Mouse (Mus musculus) G1E (cell line): ENCODE results near the gene Camsap1. TPM values are rescaled to one million over a fixed set of nuclear protein-coding genes. Genes with fewer than 3 reads are reported as not detected.

Experiments used
- ATAC-seq: 2 replicates; pipeline ENCODE4 v1.8.0; 2016; ENCODE audit warnings: mild to moderate bottlenecking; ENCODE audit not compliant: insufficient number of reproducible peaks, poor library complexity, low FRiP score, severe bottlenecking; ENCODE audit errors: extremely low read depth
- DNase-seq: peaks from one replicate; pipeline ENCODE4 v3.0.0; 2012; ENCODE audit warnings: low spot score
- H3K27me3 ChIP-seq: 2 replicates; pipeline ENCODE4 v1.6.1; 2012; ENCODE audit warnings: mild to moderate bottlenecking, low read length, inconsistent platforms; ENCODE audit not compliant: insufficient read depth
- H3K36me3 ChIP-seq: replicated peaks from 2 replicates; pipeline ENCODE3; 2012; ENCODE audit warnings: mild to moderate bottlenecking, inconsistent platforms
- H3K4me1 ChIP-seq: 2 replicates; pipeline ENCODE4 v1.6.1; 2012; ENCODE audit warnings: low read depth, low read length, inconsistent platforms, mixed read lengths; ENCODE audit not compliant: insufficient read depth
- H3K4me3 ChIP-seq: 2 replicates; pipeline ENCODE4 v1.5.1; 2012; ENCODE audit warnings: low read depth, mild to moderate bottlenecking, inconsistent platforms, low read length, moderate library complexity, mixed read lengths
- H3K9me3 ChIP-seq: replicated peaks from 2 replicates; pipeline ENCODE4 v1.6.1; 2012; ENCODE audit warnings: inconsistent platforms
- CTCF ChIP-seq: IDR thresholded peaks from 2 replicates; pipeline ENCODE4 v1.5.1; 2012; ENCODE audit warnings: low read depth, low read length, inconsistent platforms, mixed read lengths
- GATA1 ChIP-seq: IDR thresholded peaks from 2 replicates; pipeline ENCODE4 v1.6.1; 2012; ENCODE audit warnings: borderline replicate concordance, low read length, inconsistent platforms, mixed read lengths
- GATA2 ChIP-seq: IDR thresholded peaks from 2 replicates; pipeline ENCODE4 v1.6.1; 2012; ENCODE audit warnings: low read depth, low read length, inconsistent platforms, borderline replicate concordance
- POLR2AphosphoS5 ChIP-seq: IDR thresholded peaks from 2 replicates; pipeline ENCODE4 v1.6.1; 2012; ENCODE audit warnings: low read depth, low read length, inconsistent platforms; ENCODE audit not compliant: insufficient replicate concordance
- TAL1 ChIP-seq: conservative IDR thresholded peaks from 2 replicates; pipeline ENCODE4 v1.6.1; 2012; ENCODE audit warnings: low read depth, low read length, inconsistent platforms, mixed read lengths
- polyA plus RNA-seq: library from polyadenylated mRNA; stranded (reverse); fragments of >175 nt; gene quantifications from 2 replicates; pipeline ENCODE4 v1.2.3, GENCODE M21; 2012
- total RNA-seq, 2 experiments: library from RNA; stranded (forward) in 1 of 2; stranded (reverse) in 1 of 2; fragments of 200-1000 nt in 1 of 2; fragments of >200 nt in 1 of 2; fragmentation: Nextera tagmentation in 1 of 2; gene quantifications; 2 replicates each; pipeline ENCODE4 v1.2.3; 2014 to 2017

Gene Camsap1
- total and polyA plus RNA-seq, 3 experiments: 4.8 to 21.6 (median 12.9) TPM

GRCm38 (mm10) chr2:25892440-25892839, 90.6 kb downstream of the Camsap1 start:
- 0 out of 2 replicates have a peak, but pooled peaks cover 3% of the 10 kb centered on the region for H3K4me1 ChIP-seq
- ATAC-seq (no peak), DNase-seq (no peak)
- H3K27me3 ChIP-seq: peaks cover 26% of the 10 kb centered on the region
- H3K36me3 ChIP-seq: no peaks in the 10 kb centered on the region
- H3K4me3 ChIP-seq: no peak overlapping the region
- TF ChIP-seq TAL1 (no peak), GATA2 (no peak), GATA1 (no peak), CTCF (no peak), POLR2AphosphoS5 (no peak)
- H3K9me3 ChIP-seq: no peaks in the 10 kb centered on the region

- Histone ChIP-seq H3K9me3 (no peaks in the 10 kb centered on the region), H3K4me3 (no peak overlapping the region), H3K4me1 (peaks cover 8% of the 10 kb centered on the region; the same call in 1 of the 2 replicates), H3K27me3 (peaks cover 24% of the 10 kb centered on the region; the same call in 1 of the 2 replicates), H3K36me3 (no peaks in the 10 kb centered on the region)
- ATAC-seq: no peak
- no peak for DNase-seq
- no peak for TF ChIP-seq TAL1
- TF ChIP-seq GATA2: no peak
- TF ChIP-seq POLR2AphosphoS5: no peak
- TF ChIP-seq CTCF: no peak
- TF ChIP-seq GATA1: no peak
Measured at GRCm38 (mm10) chr2:25888144-25888543, 94.9 kb downstream of the Camsap1 start.

GRCm38 (mm10) chr2:25887226-25887625, 95.9 kb downstream of the Camsap1 start:
- Histone ChIP-seq H3K9me3 (no peaks in the 10 kb centered on the region), H3K4me1 (peaks cover 8% of the 10 kb centered on the region; the same call in 1 of the 2 replicates), H3K27me3 (peaks cover 21% of the 10 kb centered on the region; the same call in 1 of the 2 replicates), H3K4me3 (no peak overlapping the region), H3K36me3 (no peaks in the 10 kb centered on the region)
- DNase-seq (no peak), ATAC-seq (no peak)
- no peak for TF ChIP-seq POLR2AphosphoS5
- no peak for TF ChIP-seq CTCF
- no peak for TF ChIP-seq TAL1
- TF ChIP-seq GATA2: no peak
- no peak for TF ChIP-seq GATA1

DNA sequence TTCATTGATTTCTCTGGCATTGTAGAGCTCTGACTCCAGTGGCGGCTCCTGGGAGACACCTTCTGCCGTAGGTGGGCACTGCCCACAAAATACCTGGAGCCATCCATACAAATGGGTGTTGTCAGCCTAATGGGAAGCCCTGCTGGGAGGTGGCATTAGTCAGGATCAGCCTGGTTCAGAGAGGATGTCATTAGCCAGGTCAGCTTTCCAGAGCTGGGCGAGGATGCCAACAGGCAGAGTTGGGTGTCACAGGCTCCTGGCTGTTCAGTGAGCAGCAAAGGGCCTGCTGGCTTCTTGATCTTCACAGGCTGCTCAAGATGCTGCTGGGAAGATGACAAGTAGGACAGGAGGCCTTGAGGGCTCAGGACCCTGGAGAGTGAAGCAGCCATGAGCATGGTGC, 98.3 kb downstream of the Camsap1 start:
- no peak for TF ChIP-seq CTCF
- no peak for TF ChIP-seq GATA2
- no peak for TF ChIP-seq POLR2AphosphoS5
- TF ChIP-seq GATA1: no peak
- TF ChIP-seq TAL1: no peak
- H3K27me3 ChIP-seq: peaks cover 13% of the 10 kb centered on the region; the same call in 1 of the 2 replicates
- H3K4me1 ChIP-seq: peaks cover 8% of the 10 kb centered on the region; the same call in 1 of the 2 replicates
- H3K36me3 ChIP-seq: no peaks in the 10 kb centered on the region
- H3K9me3 ChIP-seq: no peaks in the 10 kb centered on the region
- no peak for DNase-seq
- ATAC-seq: no peak
- no peak overlapping the region for H3K4me3 ChIP-seq

DNA sequence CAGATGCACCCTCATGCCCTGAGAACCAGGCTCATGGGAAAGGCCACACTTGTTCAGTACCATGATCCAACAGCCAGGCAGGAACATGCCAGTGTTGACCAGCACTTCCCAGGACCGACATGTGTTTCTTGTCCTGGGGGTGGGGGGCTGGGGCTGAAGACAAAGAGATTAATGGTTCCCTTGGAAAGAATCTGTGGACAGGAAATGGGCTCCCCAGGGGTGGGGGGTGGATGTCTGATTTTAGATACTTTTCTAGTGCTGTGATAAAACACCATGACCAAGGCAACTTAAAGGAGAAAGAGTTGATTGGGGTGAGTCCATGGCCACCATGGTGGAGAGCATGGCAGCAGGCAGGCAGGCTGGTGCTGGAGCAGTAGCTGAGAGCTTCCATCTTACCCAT, 100.8 kb downstream of the Camsap1 start:
- H3K4me1 ChIP-seq: peaks cover 4% of the 10 kb centered on the region; the same call in 1 of the 2 replicates
- no peaks in the 10 kb centered on the region for H3K9me3 ChIP-seq
- H3K36me3 ChIP-seq: no peaks in the 10 kb centered on the region
- peaks cover 4% of the 10 kb centered on the region; the same call in 1 of the 2 replicates for H3K27me3 ChIP-seq
- H3K4me3 ChIP-seq: no peak overlapping the region
- DNase-seq (no peak), ATAC-seq (no peak)
- no peak for TF ChIP-seq CTCF

- DNase-seq (no peak), ATAC-seq (no peak)
- Histone ChIP-seq H3K4me1 (no peaks in the 10 kb centered on the region), H3K4me3 (no peak overlapping the region), H3K9me3 (no peaks in the 10 kb centered on the region), H3K27me3 (peaks cover 5% of the 10 kb centered on the region; the same call in 1 of the 2 replicates), H3K36me3 (no peaks in the 10 kb centered on the region)
- no peak for TF ChIP-seq CTCF
- no peak for TF ChIP-seq POLR2AphosphoS5
- no peak for TF ChIP-seq TAL1
- TF ChIP-seq GATA2: no peak
- no peak for TF ChIP-seq GATA1
Measured at GRCm38 (mm10) chr2:25879061-25879460, 104.0 kb downstream of the Camsap1 start.
